Comparison of ENCODE assay signal across 19 mouse cellular contexts in the genomic region with DNA sequence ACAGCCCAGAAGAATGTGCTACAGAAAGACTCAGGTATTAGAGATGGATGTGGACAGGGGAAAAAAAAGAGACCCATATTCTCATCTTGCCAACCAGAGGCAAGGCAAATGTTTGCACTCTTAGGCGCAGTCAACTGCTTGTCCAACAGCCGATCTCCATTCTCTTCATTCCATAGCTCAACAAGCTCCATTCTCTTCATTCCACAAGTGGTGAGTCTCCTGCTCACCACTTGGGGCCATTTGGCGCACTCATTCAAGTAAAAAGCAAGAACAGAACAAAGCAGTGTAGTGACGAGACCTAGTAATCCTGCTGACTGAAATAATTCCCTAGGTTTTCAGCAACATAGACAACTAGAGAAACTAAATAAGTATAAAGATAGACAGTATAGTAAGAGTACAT. TPM values are rescaled to one million over a fixed set of nuclear protein-coding genes. Genes with fewer than 3 reads are reported as not detected.
DNase-seq lines count a peak whose midpoint lies in the region; ATAC-seq and TF ChIP-seq lines count a peak whose summit lies in the region.
"Had no signal": no experiment of that assay in that cellular context is flagged by ENCODE, and none has a peak within 500 bp of the region (broad histone marks: within the 10 kb centered on the region; RNA-seq: fewer than 3 reads in every experiment).

No protein-coding gene starts in this region.

- WGBS in hindbrain, postnatal 0 days, result 74% methylated on average over 4 of the region's 4 CpGs
- WGBS in hindbrain, embryonic 16.5 days, result 79% methylated on average over 4 of the region's 4 CpGs
- WGBS in lung, adult 2 months, result 72% methylated on average over 4 of the region's 4 CpGs
- WGBS in lung, embryonic 15.5 days, result 56% methylated on average over 4 of the region's 4 CpGs

- TF ChIP-seq CTCF in hindbrain, postnatal 0 days (IDR thresholded peaks at IDR 0.05; ENCODE audit: low read depth), result 0 out of 2 replicates have a peak, but pooled peaks have one; percentile 7
- TF ChIP-seq CTCF in lung, adult 2 months (IDR thresholded peaks at IDR 0.05; ENCODE audit: insufficient read depth, low read length), result no peak

- no peak for ATAC-seq in hindbrain, postnatal 0 days
- ATAC-seq in hindbrain, embryonic 16.5 days, result no peak
- ATAC-seq in lung, embryonic 15.5 days (ENCODE audit: borderline replicate concordance, extremely low read depth, low FRiP score, low TSS enrichment), result peak; percentile 39; the same call in 1 of the 2 replicates
- ATAC-seq: activated CD4-positive, CD25-positive, alpha-beta regulatory T cell, adult 4 months had no signal

- H3K27ac ChIP-seq in hindbrain, postnatal 0 days, result no peak overlapping the region
- no peak overlapping the region for H3K27ac ChIP-seq in hindbrain, embryonic 16.5 days (ENCODE audit: low read depth, low read length)
- 0 out of 2 replicates have a peak overlapping the region, but pooled peaks have one; percentile 29 for H3K27ac ChIP-seq in lung, embryonic 15.5 days
- H3K27ac ChIP-seq: embryonic facial prominence, embryonic 13.5 days; liver, embryonic 14.5 days had no signal

- H3K36me3 ChIP-seq in hindbrain, postnatal 0 days (ENCODE audit: insufficient read depth, low read length), result peaks cover 19% of the 10 kb centered on the region; the same call in 1 of the 2 replicates
- 0 out of 2 replicates have a peak, but pooled peaks cover 4% of the 10 kb centered on the region for H3K36me3 ChIP-seq in hindbrain, embryonic 16.5 days (ENCODE audit: control insufficient read depth, insufficient read depth, low read length)
- no peaks in the 10 kb centered on the region for H3K36me3 ChIP-seq in lung, embryonic 15.5 days
- H3K36me3 ChIP-seq: embryonic facial prominence, embryonic 13.5 days had no signal

- no peak overlapping the region for H3K9ac ChIP-seq in hindbrain, postnatal 0 days (replicated peaks; ENCODE audit: low read length)
- H3K9ac ChIP-seq in hindbrain, embryonic 16.5 days (ENCODE audit: low read depth, low read length), result no peak overlapping the region
- H3K9ac ChIP-seq in lung, embryonic 15.5 days, result no peak overlapping the region
- H3K9ac ChIP-seq: embryonic facial prominence, embryonic 13.5 days; liver, embryonic 14.5 days had no signal

- H3K4me1 ChIP-seq in hindbrain, postnatal 0 days (ENCODE audit: insufficient read depth, low read length), result no peaks in the 10 kb centered on the region
- H3K4me1 ChIP-seq in hindbrain, embryonic 16.5 days (ENCODE audit: control insufficient read depth, insufficient read depth, low read depth, low read length), result no peaks in the 10 kb centered on the region
- H3K4me1 ChIP-seq in lung, adult 2 months (ENCODE audit: control insufficient read depth, insufficient read depth, low read length), result peaks cover 14% of the 10 kb centered on the region
- peaks cover 17% of the 10 kb centered on the region; the same call in 1 of the 2 replicates for H3K4me1 ChIP-seq in lung, embryonic 15.5 days
- H3K4me1 ChIP-seq: embryonic facial prominence, embryonic 13.5 days had no signal

- no peak for TF ChIP-seq POLR2A in lung, adult 2 months (IDR thresholded peaks at IDR 0.05; ENCODE audit: borderline replicate concordance, extremely low read depth, low read depth, low read length)

- DNase-seq in hindbrain, postnatal 0 days (ENCODE audit: low spot score), result no peak
- DNase-seq in lung, adult 18-20 months, result peak; percentile 58 to 68
- no peak for DNase-seq in lung, adult 2 months
- no peak for DNase-seq in adrenal gland, postnatal 4 days (ENCODE audit: low spot score in 2 of 2)
- DNase-seq in cerebellum, postnatal 10 days, result no peak
- DNase-seq: heart, adult 18-20 months; heart, postnatal 4 days; kidney, postnatal 10 days; layer of hippocampus, adult 9-11 months; retina, postnatal 1 day; thymus, adult 2 months had no signal

- H3K27me3 ChIP-seq in hindbrain, postnatal 0 days (ENCODE audit: insufficient read depth, low read length), result no peaks in the 10 kb centered on the region
- no peaks in the 10 kb centered on the region for H3K27me3 ChIP-seq in hindbrain, embryonic 16.5 days (replicated peaks; ENCODE audit: control insufficient read depth, insufficient read depth, low read length)
- no peaks in the 10 kb centered on the region for H3K27me3 ChIP-seq in lung, embryonic 15.5 days
- H3K27me3 ChIP-seq: embryonic facial prominence, embryonic 13.5 days had no signal

- H3K9me3 ChIP-seq in hindbrain, postnatal 0 days (ENCODE audit: low read length), result no peaks in the 10 kb centered on the region
- H3K9me3 ChIP-seq in hindbrain, embryonic 16.5 days (ENCODE audit: control insufficient read depth, low read length), result no peaks in the 10 kb centered on the region
- no peaks in the 10 kb centered on the region for H3K9me3 ChIP-seq in lung, embryonic 15.5 days
- H3K9me3 ChIP-seq: embryonic facial prominence, embryonic 13.5 days; G1E had no signal

- H3K4me2 ChIP-seq in hindbrain, postnatal 0 days (ENCODE audit: low read depth, low read length), result no peak overlapping the region
- H3K4me2 ChIP-seq in hindbrain, embryonic 16.5 days (ENCODE audit: low read length), result no peak overlapping the region
- H3K4me2 ChIP-seq in lung, embryonic 15.5 days, result no peak overlapping the region
- H3K4me2 ChIP-seq: embryonic facial prominence, embryonic 13.5 days; midbrain, embryonic 11.5 days had no signal

- H3K4me3 ChIP-seq in hindbrain, postnatal 0 days (ENCODE audit: low read length), result no peak overlapping the region
- H3K4me3 ChIP-seq in hindbrain, embryonic 16.5 days (ENCODE audit: low read length), result no peak overlapping the region
- H3K4me3 ChIP-seq in lung, adult 2 months (replicated peaks; ENCODE audit: extremely low read depth, low read depth, low read length), result no peak overlapping the region
- no peak overlapping the region for H3K4me3 ChIP-seq in lung, embryonic 15.5 days
- H3K4me3 ChIP-seq: embryonic facial prominence, embryonic 13.5 days; myocyte had no signal

RNA-seq across cellular contexts. Expression of a gene that starts 50.8 kb away (rescaled TPM):
- 118 and 136 TPM in 2 replicates for total RNA-seq in hindbrain, postnatal 0 days (2014; rRNA removed)
- 12.4 and 12.9 TPM in 2 replicates for polyA plus RNA-seq in hindbrain, postnatal 0 days (2015; fragmentation: Nextera tagmentation; extraction: Ambion mirVana)
- polyA plus RNA-seq in hindbrain, embryonic 16.5 days (2015; fragmentation: Nextera tagmentation; extraction: Ambion mirVana), result 14.9 and 15.6 TPM in 2 replicates
- polyA plus RNA-seq in lung, adult 2 months (2012; rRNA removed), result 78.2 and 81.6 TPM in 2 replicates
- 4.1 and 4.4 TPM in 2 replicates for polyA plus RNA-seq in lung, embryonic 15.5 days (2015; fragmentation: Nextera tagmentation; extraction: Ambion mirVana)
- total RNA-seq in adrenal gland, postnatal 4 days (2021), result 1 to 10 TPM; 7.9 to 8.6 TPM

Comparison
In these comparisons a context has a peak if more than half of its experiments do, and no peak if none do; other contexts are left out.
1. DNase-seq: peak in lung, adult 18-20 months (2 of 2); none in hindbrain, postnatal 0 days (single experiment), lung, adult 2 months (single experiment), adrenal gland, postnatal 4 days (0 of 2) and cerebellum, postnatal 10 days (0 of 2).